Mouse (Mus musculus): Measurements from ENCODE around the gene Hist2h2be.
A peak's percentile ranks its signal among the peaks of the same experiment; 100 is the strongest.

Hist2h2be gene

GRCm38 (mm10) chr3:96262979-96263550, 42.1 kb downstream of the Hist2h2be start, which contains the start of gene Hist2h4:
Gene Hist2h4, minus strand, starts transcription at chr3:96263311.
- peak; percentile 87 to 91 for DNase-seq

DNA sequence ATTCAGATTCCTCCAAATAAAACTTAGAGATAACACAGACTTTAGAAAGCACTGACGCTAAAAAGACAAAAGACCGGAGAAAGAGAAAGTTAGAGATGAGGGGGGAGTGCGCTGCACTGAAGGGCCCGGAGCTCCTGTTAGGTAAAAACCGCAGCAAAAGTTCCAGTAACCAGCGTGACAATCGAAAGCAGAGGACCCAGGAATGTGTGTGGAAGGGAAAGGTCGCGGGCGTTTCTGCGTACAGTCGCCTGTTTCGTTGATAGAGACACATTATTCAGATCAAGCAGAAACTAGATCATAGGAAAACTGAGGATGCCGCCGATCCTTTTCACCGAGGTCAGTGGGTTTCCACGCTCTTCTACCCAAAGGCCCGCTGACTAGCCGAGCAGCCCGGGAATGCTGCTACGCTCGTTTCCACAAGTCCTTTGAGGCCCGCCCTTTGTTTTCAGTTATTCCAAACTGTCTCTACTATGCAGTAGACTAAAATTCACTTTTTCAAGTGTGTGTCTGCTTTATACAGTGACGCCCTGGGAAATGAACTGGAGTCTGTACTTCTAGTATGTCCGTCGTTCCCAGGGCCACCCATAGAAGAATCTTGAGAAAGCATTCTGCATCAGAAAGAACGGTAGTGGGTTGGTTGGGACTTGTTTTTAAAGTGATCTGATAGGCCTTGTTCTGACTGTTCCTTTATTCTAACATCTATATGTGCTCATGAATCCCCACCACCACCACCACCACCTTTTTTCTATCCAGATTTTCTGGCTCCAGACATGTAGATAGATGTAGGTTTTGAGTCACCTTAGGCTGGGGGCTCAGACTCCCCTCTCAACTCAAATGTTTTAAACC, 42.9 kb downstream of the Hist2h2be start:
- peak; percentile 40 to 52 for DNase-seq

GRCm38 (mm10) chr3:96264404-96264949, 43.6 kb downstream of the Hist2h2be start:
- DNase-seq: no peak

DNA sequence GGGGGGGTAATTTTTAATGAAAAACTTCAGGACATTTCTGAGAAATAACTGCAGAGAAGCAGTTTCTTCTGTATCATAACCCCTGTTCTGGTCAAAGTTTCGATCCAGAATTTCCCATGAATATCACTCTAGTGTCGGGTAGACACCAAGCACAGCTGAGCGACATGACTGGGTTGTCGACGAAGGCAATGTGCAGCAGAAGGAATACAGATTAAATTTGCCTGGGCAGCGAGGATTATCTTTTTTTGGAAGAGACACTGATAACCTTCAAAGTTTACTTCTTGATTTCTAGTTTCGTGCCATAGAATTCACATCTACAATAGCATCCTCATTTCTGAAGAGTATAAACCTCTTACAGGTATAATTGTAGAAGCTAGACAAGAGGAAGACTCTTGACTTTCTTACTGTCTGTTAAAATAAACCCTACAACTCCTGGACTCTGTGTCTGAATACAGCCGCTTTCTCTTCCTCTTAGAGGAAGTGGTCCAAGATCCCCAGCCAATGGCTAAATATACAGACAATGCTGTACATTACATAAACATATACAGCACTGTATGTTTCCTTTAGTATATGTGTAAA, 45.3 kb downstream of the Hist2h2be start:
- DNase-seq: no peak

DNA sequence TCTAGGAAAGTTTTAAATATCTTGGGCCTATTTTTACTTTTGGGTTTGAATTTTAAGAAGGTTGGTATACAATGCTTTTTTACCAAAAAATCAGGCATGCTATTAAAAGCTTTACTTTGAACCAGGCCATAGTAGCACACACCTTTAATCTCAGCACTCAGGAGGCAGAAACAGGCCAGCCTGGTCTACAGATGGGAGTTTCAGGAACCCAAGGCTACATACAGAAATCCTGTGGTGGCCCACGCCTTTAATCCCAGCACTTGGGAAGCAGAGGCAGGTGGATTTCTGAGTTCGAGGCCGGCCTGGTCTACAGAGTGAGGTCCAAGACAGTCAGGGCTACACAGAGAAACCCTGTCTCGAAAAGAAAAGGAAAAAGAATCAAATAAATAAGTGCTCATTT, 46.6 kb downstream of the Hist2h2be start:
- DNase-seq: no peak

DNA sequence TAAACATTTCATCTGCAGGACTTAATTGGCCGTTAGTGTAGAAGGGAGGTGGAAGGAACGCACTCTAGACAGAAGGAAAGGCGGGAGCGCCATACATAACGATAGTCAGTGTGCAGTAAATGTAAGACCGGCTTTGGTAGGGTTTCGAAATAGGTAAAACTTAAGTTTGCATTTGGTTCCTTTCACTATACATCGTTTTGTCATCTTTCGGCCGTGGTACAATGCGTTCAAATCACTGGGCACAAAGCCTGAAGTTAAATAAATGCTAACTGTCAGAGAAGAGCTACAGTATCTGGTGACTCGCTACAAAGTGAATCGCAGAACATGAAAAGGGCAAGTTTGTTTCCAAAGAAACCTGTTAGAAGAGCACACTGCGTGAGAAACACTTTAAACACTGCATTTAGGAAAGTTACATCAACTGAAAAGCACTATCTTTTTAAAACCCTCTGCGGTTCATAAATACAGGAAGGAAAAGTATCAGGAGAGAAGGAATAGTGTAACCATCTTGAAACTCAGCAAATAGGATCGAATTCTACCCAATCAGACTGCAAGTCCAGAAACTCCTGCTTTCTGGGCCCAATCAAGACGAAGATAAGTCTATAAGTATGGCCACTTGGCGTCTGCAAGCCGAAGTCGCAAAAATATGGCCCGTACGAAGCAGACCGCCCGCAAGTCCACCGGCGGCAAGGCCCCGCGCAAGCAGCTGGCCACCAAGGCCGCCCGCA, 47.3 kb downstream of the Hist2h2be start, which contains the start of gene Hist2h3b:
Gene Hist2h3b, plus strand, starts transcription at position 604 of the 725 bp plus-strand sequence.
- peak; percentile 66 to 71 for DNase-seq

GRCm38 (mm10) chr3:96268776-96269378, 48.0 kb downstream of the Hist2h2be start:
- peak; percentile 18 to 36 for DNase-seq

DNA sequence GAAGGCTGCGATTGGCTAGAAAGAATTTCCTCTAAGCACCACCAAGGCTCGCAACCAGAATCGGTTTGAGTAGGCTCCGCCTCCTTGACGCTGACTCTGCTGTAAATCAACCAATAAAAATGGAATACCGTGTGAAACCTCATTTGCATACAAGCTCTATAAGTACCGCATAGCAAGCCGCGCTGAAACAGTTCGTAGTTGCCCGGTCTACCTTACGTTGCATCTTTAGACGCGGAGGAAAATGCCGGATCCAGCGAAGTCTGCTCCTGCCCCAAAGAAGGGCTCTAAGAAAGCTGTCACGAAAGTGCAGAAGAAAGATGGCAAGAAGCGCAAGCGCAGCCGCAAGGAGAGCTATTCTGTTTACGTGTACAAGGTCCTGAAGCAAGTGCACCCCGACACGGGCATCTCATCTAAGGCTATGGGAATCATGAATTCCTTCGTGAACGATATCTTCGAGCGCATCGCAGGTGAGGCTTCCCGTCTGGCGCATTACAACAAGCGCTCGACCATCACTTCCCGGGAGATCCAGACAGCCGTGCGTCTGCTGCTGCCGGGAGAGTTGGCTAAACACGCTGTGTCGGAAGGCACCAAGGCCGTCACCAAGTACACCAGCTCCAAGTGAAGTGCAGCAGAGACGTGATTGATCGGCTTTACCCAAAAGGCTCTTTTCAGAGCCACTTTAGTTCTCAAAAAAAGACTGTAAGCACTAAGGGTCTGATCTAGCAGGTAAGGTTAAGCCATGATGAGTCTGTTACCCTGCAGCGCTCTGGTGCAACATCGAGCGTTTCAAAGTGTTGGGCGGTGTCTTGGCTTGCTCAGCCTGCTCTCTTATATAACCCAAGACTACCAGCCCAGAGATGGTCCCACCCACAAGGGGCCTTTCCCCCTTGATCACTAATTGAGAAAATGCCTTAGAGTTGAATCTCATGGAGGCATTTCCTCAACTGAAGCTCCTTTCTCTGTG, 48.9 kb downstream of the Hist2h2be start, which contains the start of gene Hist2h2bb:
Gene Hist2h2bb, plus strand, starts transcription at position 242 of the 964 bp plus-strand sequence.
- DNase-seq: peak; percentile 78 to 81

Measured in spleen, adult 18-20 months (tissue).